Mouse (Mus musculus) ovary, postnatal 36 days (tissue): Measurements from ENCODE around the gene Spa17.

Source experiments
- DNase-seq: peaks from one replicate; pipeline ENCODE4 v3.0.0; 2022; ENCODE audit warnings: low spot score, mixed read lengths

The Spa17 gene

DNA sequence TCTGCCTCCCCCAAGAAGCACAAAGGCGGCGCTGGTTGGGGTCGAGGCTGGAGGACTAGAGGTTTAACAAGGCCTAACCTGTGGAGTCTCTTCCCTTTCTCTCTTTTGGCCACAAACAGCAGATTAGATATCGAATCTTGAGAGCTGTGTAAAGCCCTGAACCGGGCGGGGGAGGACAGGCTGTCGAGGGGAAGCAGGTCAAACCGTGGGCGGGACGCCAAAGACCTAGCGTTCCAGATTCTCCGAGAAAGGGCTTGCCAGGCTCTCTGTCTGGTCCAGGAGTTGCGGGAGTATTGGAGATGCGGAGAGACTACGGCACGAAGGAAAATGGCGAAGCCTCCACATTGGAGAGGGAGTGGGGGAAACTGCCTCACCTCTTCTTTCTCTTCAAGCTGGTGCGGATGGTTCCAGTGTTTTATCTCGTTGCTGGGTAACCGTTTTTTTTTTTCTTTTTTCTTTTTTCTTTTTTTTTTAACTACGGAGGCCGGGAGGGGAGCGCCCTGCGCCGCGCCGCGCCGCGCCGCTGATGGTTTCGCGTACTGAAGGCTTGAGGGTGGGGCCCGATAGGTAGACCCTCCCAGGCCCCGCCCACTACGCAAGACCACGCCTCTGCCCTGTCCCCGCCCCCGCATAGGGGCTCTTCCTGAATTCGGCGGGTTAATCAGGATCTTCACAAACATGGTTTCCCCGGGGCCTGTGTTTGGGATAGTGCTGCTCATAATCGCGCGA, at the start of gene Spa17:
Spa17 (minus strand) TSS at position 541 of the 729 bp plus-strand sequence.
- peak; percentile 91 for DNase-seq

- DNase-seq, result no peak
Observed at GRCm38 (mm10) chr9:37663210-37663609, 49.7 kb upstream of the Spa17 start.

DNA sequence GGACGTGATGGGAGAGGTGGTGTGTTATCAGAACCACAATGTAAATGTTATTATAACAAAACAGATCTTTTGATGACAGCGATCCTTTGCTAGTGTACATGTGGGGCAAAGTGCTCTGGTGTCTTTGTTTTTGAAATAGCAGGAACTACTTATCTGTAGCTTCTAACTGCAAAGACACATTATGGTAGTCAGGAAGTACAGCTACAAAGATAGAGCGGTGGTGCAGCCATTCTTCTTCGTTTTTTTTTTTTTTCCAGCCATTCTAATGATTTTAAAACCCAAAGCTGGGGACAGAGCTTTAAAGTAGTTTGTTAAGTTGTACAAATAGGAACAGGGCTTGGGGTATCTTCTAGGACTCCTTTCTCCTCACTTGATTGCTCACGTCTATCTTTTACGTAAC, 45.9 kb upstream of the Spa17 start:
- no peak for DNase-seq

DNA sequence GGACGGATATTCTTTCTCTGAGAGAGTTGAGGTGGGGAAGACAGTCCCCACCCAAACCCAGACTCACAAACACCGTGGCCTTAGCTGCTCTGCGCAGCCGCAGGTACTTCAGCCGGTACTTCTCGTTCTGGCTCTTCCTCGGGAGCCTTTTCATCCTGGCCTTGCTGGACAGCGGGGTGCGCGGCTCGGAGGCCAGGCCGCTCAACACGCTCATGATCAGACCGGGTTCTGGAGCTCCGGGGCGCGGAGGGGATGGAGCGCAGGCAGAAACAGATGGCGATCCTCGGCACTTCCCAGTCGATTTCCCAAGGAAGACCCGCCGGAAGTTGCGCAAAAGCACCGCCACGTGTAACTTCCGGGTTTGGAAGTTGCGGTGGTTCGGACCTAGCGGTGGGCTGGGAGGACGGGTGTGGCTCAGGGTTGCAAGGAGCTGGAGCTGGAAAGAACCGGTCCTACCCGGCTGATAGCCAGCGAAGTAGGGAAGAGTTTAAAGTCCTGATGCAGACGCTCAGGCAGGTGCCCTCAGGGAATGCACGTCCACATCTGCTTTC, 43.5 kb upstream of the Spa17 start, which contains the start of gene Tbrg1:
Tbrg1 (minus strand) TSS at position 382 of the 551 bp plus-strand sequence.
- peak; percentile 85 for DNase-seq

GRCm38 (mm10) chr9:37656439-37656881, 42.9 kb upstream of the Spa17 start:
- peak; percentile 8 for DNase-seq

DNA sequence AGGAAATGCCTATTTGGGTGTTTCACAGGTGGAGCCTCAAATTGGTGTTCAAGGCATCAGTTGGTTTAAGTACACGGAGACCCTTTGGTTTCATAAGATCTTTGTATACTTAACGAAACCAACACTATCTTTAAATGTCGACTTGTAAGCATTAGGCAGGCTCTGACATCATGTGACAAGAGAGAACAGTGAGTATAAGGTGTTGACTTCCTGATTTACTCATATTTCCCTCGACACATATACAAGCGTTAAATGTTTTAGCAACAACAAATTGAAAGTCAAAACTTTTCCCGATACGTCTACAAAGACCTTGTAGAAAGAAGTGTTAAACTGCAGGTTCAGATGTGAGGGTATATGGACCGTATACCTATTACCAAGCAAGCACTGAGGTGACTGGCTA, 42.4 kb upstream of the Spa17 start:
- no peak for DNase-seq

GRCm38 (mm10) chr9:37653836-37654235, 40.3 kb upstream of the Spa17 start:
- no peak for DNase-seq

GRCm38 (mm10) chr9:37650639-37651038, 37.1 kb upstream of the Spa17 start:
- DNase-seq, result no peak

GRCm38 (mm10) chr9:37646246-37646645, 32.7 kb upstream of the Spa17 start:
- DNase-seq, result no peak

DNA sequence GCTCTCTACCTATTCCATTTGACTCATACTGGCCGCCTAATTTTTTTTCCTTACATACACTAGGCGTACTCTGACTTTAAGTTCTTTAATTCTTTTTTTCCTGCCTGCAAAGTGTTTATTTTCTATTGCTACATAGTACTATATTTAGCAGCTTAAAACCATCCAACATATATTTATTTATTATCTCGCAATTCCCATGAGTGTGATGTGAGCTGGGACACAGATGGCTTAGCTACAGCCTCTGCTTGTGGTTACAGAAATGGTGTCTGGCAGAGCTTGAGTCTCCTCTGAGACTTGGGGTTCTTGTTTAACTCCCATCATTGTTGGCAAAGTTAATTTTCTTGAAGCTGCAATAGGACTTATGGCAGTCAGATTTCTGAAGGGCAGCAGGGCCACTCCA, 25.2 kb upstream of the Spa17 start:
- no peak for DNase-seq

GRCm38 (mm10) chr9:37636800-37637542, 23.4 kb upstream of the Spa17 start:
- no peak for DNase-seq

DNA sequence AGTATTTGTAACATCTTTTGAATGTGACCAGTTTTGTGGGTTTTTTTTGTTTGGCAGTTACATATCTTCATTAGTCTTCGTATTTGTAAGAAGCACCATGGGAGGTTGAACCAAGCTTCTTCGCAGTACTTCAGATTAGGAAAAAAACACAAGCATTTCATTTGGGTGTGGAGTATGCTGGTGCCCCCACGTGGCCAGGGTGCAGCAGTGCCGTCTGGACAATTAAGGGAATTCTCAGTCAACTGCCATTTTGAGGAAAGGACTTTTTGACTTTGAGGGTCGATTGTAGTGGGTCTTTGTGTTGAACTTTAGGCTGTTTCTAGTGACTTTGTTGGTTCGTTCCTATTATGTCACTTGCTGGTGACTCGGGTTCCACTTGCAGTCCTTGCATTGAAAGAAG, 22.8 kb upstream of the Spa17 start:
- peak; percentile 47 for DNase-seq

- DNase-seq, result no peak
Observed at GRCm38 (mm10) chr9:37634269-37634668, 20.7 kb upstream of the Spa17 start.

- DNase-seq, result no peak
Observed at GRCm38 (mm10) chr9:37632305-37632704, 18.8 kb upstream of the Spa17 start.

DNA sequence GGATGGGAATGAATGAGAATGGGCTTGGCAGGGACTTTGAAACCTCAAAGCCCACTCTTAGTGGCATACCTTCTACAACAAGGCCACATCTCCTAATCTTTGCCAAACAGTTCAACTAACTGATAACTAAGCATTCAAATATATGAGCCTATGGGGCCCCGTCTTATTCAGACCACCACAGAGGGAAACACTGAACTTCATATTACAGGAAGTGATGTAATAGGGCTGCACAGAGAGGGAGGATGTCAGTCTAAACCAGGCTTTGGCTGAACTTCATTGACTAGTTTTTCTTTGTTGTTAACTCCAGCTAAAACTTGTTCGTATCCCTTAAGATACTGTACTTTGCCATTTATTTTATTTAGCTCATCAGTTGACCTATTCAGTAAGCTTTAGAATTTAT, 16.4 kb upstream of the Spa17 start:
- no peak for DNase-seq

GRCm38 (mm10) chr9:37628581-37628980, 15.1 kb upstream of the Spa17 start:
- no peak for DNase-seq

DNA sequence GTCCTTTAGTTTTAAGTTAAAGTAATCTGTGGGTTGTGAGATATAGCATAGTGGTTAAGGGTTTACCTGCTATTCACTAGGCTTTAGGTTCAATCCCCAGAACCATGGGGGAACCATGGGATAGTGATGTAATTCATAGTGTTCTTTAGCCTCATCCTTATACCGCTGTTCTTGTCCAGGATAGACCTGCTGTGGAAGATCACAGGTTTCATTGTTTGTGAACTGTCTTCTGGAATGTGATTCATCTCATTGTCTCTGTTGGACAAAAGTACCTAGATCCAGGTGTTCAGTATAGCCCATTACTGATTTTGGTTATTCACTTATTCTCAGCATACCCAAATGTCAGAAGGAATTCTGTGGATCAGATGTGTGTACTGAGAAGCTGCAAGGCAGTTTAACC, 13.7 kb upstream of the Spa17 start:
- DNase-seq, result no peak

- no peak for DNase-seq
Observed at GRCm38 (mm10) chr9:37626103-37626567, 12.6 kb upstream of the Spa17 start.

DNA sequence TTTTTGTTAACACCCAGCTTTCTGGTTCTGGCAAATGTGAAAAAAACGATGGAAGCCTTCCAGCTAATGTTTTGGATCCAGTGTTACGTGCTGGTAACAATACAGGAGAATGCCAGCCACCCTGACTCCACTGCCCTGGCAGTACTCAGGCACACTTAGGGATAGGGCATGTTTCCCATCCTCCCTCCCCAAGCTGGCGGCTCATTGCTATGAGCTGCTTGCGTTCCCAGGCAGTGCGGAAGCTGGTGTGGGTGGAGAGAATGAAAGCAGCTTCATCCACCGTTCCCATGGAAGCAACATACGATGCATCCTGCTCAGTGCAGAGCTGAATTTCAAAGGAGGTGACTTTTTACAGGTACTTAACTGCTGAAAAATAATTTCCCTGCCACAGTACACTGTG, 12.1 kb upstream of the Spa17 start:
- DNase-seq, result no peak

DNA sequence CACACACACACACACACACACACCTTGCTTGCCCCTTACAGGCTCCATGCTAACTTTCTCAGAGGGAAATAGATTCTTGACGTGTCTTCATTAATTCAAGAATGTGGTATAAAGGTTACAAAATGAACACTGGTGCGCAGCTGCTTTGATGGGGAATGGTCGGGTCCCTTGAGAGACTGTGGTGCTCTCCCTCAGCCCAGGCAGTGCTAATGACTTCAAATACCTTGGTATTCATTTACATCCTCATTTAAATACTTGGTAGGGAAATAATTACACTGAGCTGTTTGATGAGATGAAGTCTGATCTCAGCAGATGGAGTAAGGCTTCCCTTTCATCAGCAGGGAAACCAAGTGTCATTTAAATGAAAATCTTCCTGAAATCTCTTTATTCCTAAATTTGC, 11.6 kb upstream of the Spa17 start:
- no peak for DNase-seq

DNA sequence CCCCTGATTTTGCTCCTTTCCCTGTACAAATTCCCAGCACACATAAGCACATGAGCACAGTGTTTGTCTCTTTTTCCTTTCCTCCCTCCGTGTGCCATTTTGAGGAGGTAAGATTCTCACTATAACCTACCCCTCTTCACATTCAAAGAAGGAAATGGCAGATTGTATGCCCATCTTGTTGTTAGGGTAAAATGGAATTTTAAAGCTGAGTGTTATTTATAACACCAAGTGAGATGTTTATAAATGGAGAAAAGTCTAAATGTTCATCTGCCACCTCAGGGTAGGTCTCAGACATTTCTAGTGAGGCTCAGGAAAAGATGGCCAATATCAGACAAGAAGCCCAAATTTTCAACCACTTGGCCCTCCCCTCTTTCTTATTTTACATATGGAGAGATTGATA, 11.0 kb upstream of the Spa17 start:
- no peak for DNase-seq

DNA sequence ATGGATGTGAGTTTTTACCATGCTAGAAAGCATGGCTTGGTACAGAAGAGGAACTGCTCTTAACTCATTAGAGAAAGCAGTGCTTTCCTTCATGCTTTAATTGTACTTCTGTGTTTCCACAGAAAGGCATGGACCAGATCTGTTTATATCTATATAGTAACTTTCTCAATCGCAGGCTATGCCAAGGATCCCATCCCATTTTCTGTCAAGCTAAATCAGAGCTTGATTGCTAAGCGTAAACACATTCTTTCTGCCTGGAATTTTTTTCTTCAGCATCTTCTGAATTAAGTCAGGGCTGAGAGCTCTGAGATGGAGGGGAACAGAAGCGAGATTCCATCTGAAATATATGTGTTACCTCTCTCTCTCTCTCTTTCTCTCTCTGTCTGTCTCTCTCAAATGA, 10.5 kb upstream of the Spa17 start:
- DNase-seq, result no peak

- DNase-seq, result no peak
Observed at GRCm38 (mm10) chr9:37621290-37621689, 7.8 kb upstream of the Spa17 start.
